Mouse (Mus musculus): ENCODE data around the gene Calr4. TPM values are rescaled to one million over a fixed set of nuclear protein-coding genes. Genes with fewer than 3 reads are reported as not detected.

Calr4 gene
- polyA plus RNA-seq, 1 experiment from 2014 or later, result 0.19 TPM

- H3K27me3 ChIP-seq (replicated peaks; ENCODE audit: low read depth, poor library complexity, severe bottlenecking), result no peaks in the 10 kb centered on the region
- H3K4me1 ChIP-seq, result 0 out of 2 replicates have a peak, but pooled peaks cover 2% of the 10 kb centered on the region
- no peaks in the 10 kb centered on the region for H3K36me3 ChIP-seq (replicated peaks)
- DNase-seq (ENCODE audit: low spot score), result no peak
- H3K4me3 ChIP-seq, result no peak overlapping the region
- 69% methylated on average over 3 of the region's 3 CpGs for WGBS
- H3K9me3 ChIP-seq, result no peaks in the 10 kb centered on the region
- H3K27ac ChIP-seq (replicated peaks), result no peak overlapping the region
These were observed 20.3 kb upstream of the Calr4 start for GRCm38 (mm10) chr4:109213986-109214385.

GRCm38 (mm10) chr4:109218008-109218407 is 16.3 kb upstream of the Calr4 start:
- Histone ChIP-seq H3K4me1 (no peaks in the 10 kb centered on the region), H3K27me3 (replicated peaks; ENCODE audit: low read depth, poor library complexity, severe bottlenecking) (no peaks in the 10 kb centered on the region), H3K27ac (replicated peaks) (no peak overlapping the region), H3K36me3 (replicated peaks) (no peaks in the 10 kb centered on the region), H3K9me3 (no peaks in the 10 kb centered on the region), H3K4me3 (no peak overlapping the region)
- no peak for DNase-seq (ENCODE audit: low spot score)
- 73% methylated on average over 7 of the region's 7 CpGs for WGBS

DNA sequence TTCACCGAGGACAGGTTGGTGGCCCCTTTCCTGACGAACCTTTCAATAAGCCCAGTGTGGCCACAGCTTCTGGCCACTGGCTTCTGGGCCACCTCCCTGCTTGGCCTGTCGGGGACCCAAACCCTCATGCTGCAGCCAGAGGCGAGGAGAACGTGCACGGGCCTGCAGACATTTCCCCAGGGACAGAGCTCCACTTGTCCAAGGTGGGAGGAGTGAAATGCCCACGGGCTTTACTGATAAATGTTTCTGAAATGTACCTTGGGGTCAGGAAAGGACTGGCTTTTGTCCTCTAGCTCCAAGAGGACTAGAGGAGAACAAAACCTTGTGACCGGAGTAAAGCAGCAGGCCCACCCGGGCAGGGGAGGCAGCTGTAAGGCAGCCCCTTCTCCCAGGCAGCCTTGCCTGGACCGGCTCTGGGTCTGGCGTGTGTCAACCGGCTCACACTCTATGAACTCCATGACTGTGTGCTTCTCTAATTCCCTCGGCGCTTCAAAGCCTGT is 13.8 kb upstream of the Calr4 start:
- 71% methylated on average over 14 of the region's 14 CpGs for WGBS

GRCm38 (mm10) chr4:109222001-109222400 is 12.3 kb upstream of the Calr4 start:
- peaks cover 14% of the 10 kb centered on the region for H3K4me1 ChIP-seq
- WGBS, result 82% methylated on average over 3 of the region's 3 CpGs
- no peaks in the 10 kb centered on the region for H3K27me3 ChIP-seq (replicated peaks; ENCODE audit: low read depth, poor library complexity, severe bottlenecking)
- no peak overlapping the region for H3K4me3 ChIP-seq
- no peak overlapping the region for H3K27ac ChIP-seq (replicated peaks)
- DNase-seq (ENCODE audit: low spot score), result no peak
- no peaks in the 10 kb centered on the region for H3K9me3 ChIP-seq
- no peaks in the 10 kb centered on the region for H3K36me3 ChIP-seq (replicated peaks)

More for the DNA sequence above, 13.8 kb upstream of the Calr4 start:
- no peaks in the 10 kb centered on the region for H3K9me3 ChIP-seq
- no peaks in the 10 kb centered on the region for H3K36me3 ChIP-seq (replicated peaks)
- peak overlapping the region; percentile 54 for H3K27ac ChIP-seq (replicated peaks)
- H3K4me3 ChIP-seq, result no peak overlapping the region
- H3K27me3 ChIP-seq (replicated peaks; ENCODE audit: low read depth, poor library complexity, severe bottlenecking), result no peaks in the 10 kb centered on the region
- DNase-seq (ENCODE audit: low spot score), result no peak
- peaks cover 9% of the 10 kb centered on the region for H3K4me1 ChIP-seq

GRCm38 (mm10) chr4:109224762-109225552 is 9.3 kb upstream of the Calr4 start:
- Histone ChIP-seq H3K27me3 (replicated peaks; ENCODE audit: low read depth, poor library complexity, severe bottlenecking) (no peaks in the 10 kb centered on the region), H3K4me1 (peaks cover 17% of the 10 kb centered on the region), H3K27ac (replicated peaks) (peak overlapping the region; percentile 52), H3K36me3 (replicated peaks) (no peaks in the 10 kb centered on the region), H3K4me3 (no peak overlapping the region), H3K9me3 (no peaks in the 10 kb centered on the region)
- DNase-seq (ENCODE audit: low spot score), result peak; percentile 29
- 57% methylated on average over 13 of the region's 13 CpGs for WGBS

GRCm38 (mm10) chr4:109225606-109226005 is 8.7 kb upstream of the Calr4 start:
- no peak for DNase-seq (ENCODE audit: low spot score)
- Histone ChIP-seq H3K4me3 (no peak overlapping the region), H3K36me3 (replicated peaks) (no peaks in the 10 kb centered on the region), H3K4me1 (peaks cover 18% of the 10 kb centered on the region), H3K9me3 (no peaks in the 10 kb centered on the region), H3K27me3 (replicated peaks; ENCODE audit: low read depth, poor library complexity, severe bottlenecking) (no peaks in the 10 kb centered on the region), H3K27ac (replicated peaks) (peak overlapping the region; percentile 52; the same call in 1 of the 2 replicates)
- 67% methylated on average over 6 of the region's 6 CpGs for WGBS

DNA sequence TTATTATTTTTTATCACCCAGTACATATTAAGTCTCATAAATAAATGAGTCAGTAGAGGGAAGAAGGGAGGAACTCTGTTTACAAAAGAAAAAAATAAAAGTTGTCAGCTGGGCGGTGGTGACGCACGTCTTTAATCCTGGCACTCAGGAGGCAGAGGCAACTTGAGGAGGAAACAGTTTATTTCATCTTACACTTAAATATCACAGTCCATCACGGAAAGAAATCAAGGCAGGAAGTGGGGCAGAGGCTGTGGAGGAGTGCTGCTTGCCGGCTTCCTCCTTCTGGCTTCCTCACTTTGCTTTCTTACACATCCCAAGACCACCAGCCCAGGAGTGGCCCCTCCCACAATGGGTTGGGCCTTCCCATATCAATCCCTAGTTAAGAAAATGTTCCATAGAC is 8.2 kb upstream of the Calr4 start:
- Histone ChIP-seq H3K9me3 (no peaks in the 10 kb centered on the region), H3K27ac (replicated peaks) (no peak overlapping the region), H3K4me3 (no peak overlapping the region), H3K4me1 (peaks cover 18% of the 10 kb centered on the region), H3K27me3 (replicated peaks; ENCODE audit: low read depth, poor library complexity, severe bottlenecking) (no peaks in the 10 kb centered on the region), H3K36me3 (replicated peaks) (no peaks in the 10 kb centered on the region)
- 66% methylated on average over 5 of the region's 5 CpGs for WGBS
- DNase-seq (ENCODE audit: low spot score), result no peak

- H3K4me1 ChIP-seq, result peaks cover 16% of the 10 kb centered on the region
- H3K27me3 ChIP-seq (replicated peaks; ENCODE audit: low read depth, poor library complexity, severe bottlenecking), result no peaks in the 10 kb centered on the region
- H3K36me3 ChIP-seq (replicated peaks), result no peaks in the 10 kb centered on the region
- H3K27ac ChIP-seq (replicated peaks), result no peak overlapping the region
- H3K4me3 ChIP-seq, result no peak overlapping the region
- WGBS, result 66% methylated on average over 7 of the region's 7 CpGs
- H3K9me3 ChIP-seq, result no peaks in the 10 kb centered on the region
- DNase-seq (ENCODE audit: low spot score), result no peak
These were observed 4.5 kb upstream of the Calr4 start for GRCm38 (mm10) chr4:109229766-109230279.

DNA sequence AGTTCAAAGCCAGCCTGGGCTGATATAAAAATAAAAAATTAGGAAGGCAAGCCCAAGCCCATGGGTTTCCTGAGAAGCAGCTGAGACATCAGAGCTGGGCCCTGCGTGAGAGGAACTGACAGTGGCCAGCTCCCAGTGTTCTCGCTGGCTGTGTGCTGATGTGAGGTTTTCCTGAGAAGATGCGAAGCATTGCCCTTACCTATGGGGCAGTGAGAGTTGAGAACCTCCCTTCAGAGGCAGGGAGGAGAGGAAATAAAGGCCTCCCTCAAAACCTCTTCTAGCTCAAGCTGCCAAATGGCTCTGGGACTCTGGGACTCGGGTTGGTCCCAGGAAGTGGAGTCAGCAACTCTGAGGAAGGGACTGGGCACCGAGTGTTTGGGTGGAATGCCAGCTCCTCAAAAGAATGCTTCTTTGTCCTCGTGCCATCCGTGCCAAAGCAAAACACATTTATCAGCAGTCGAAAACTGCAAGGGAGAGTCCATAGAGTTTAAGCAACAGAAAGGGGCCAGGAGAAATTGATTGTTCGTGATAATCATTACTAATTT is 593 bp downstream of the Calr4 start:
- 76% methylated on average over 9 of the region's 9 CpGs for WGBS

DNA sequence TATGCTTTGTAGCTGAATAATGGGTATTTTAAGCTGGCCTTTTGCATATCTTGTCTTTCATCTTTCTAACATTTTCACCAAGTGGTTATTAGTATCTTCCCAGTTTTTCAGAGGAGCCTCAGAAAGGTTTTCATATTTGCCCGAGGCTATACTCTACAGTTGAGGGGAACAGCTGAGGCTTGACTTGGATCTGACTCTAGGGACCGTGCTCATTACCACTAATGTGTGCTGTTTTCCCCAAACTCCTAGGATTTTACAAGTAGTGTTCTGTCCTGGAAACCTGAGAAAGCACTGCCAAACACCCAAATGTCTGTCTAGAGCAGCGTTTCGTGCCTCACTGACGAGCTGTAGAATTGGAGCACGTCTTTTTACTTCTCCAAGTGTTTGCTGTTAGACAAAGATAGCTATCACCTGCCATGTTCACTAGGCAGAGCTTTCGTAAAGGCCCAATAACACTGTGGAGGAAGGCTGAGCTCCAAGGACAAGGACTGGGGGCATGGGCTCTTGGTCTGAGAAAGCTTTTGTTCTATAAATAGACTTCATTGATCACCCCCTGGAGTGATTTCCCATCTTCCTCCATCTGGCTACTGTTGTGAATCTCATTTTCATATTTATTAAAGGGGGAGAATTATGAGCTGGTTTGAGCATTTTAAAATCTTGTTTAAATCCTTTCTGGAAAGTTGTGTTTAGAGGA is 2.0 kb downstream of the Calr4 start:
- 66% methylated on average over 7 of the region's 7 CpGs for WGBS
- Histone ChIP-seq H3K4me3 (no peak overlapping the region), H3K9me3 (no peaks in the 10 kb centered on the region), H3K27me3 (replicated peaks; ENCODE audit: low read depth, poor library complexity, severe bottlenecking) (no peaks in the 10 kb centered on the region), H3K27ac (replicated peaks) (no peak overlapping the region), H3K4me1 (peaks cover 17% of the 10 kb centered on the region), H3K36me3 (replicated peaks) (no peaks in the 10 kb centered on the region)
- no peak for DNase-seq (ENCODE audit: low spot score)

More for the DNA sequence above, 593 bp downstream of the Calr4 start:
- Histone ChIP-seq H3K36me3 (replicated peaks) (no peaks in the 10 kb centered on the region), H3K27ac (replicated peaks) (no peak overlapping the region), H3K4me1 (peaks cover 12% of the 10 kb centered on the region; the same call in 1 of the 2 replicates), H3K9me3 (no peaks in the 10 kb centered on the region), H3K4me3 (no peak overlapping the region), H3K27me3 (replicated peaks; ENCODE audit: low read depth, poor library complexity, severe bottlenecking) (no peaks in the 10 kb centered on the region)
- DNase-seq (ENCODE audit: low spot score), result no peak

DNA sequence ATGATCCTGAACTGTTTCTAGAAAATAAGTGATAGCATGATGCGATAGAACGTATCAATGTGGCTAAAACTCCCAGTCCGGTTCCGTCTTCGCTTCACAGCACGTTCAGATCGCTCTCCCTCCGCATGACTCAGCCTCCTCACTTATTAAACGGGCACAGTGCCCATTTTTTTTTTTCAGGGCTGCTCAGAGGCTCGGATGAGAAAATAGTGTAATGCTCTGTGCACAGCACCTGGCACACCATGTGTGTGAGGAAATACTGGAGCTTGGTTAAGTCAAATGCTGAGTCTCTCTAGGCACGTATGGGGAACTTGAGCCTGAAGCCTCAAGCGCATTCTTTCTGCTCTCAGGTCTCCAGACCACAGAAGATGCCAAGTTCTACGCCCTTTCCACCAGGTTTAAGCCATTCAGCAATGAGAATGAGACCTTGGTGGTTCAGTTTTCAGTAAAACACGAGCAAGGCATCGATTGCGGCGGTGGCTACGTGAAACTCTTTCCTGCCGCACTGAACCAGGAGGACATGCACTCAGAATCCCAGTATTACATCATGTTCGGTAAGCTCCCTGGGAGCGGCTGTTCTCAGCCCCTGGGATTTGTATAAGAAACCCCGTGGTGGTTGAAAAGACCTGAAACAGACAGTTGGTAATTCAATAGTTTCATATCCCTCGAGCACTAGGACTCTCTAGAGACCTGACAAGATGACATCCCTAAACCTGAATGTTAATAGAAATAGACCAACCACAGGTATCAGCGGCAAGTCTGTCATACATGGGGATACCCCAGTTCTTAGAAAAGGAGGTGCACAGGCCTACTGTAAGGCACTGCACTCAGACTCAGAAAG is 4.4 kb downstream of the Calr4 start:
- no peak overlapping the region for H3K4me3 ChIP-seq
- H3K4me1 ChIP-seq, result peaks cover 25% of the 10 kb centered on the region
- DNase-seq (ENCODE audit: low spot score), result no peak
- no peaks in the 10 kb centered on the region for H3K27me3 ChIP-seq (replicated peaks; ENCODE audit: low read depth, poor library complexity, severe bottlenecking)
- 87% methylated on average over 24 of the region's 24 CpGs for WGBS
- no peaks in the 10 kb centered on the region for H3K36me3 ChIP-seq (replicated peaks)
- H3K9me3 ChIP-seq, result no peaks in the 10 kb centered on the region
- no peak overlapping the region for H3K27ac ChIP-seq (replicated peaks)

DNA sequence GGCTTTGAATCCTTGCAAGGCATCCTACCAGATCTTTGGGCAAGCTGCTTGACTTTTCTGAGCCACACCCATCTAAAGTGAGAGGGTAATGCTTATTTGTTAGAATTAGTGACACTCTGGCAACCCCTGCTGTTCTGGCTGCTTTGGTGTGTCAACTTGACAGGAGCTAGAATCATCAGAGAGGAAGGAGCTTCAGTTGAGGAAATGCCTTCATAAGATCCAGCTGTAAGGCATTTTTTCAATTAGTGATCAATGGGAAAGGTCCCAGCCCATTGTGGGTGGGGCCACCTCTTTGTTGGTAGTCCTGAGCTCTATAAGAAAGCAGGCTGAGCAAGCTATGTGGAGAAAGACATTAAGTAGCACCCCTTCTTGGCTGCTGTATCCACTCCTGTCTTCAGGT is 6.9 kb downstream of the Calr4 start:
- Histone ChIP-seq H3K27ac (replicated peaks) (peak overlapping the region; percentile 52; the same call in 1 of the 2 replicates), H3K4me1 (peaks cover 23% of the 10 kb centered on the region), H3K4me3 (no peak overlapping the region), H3K27me3 (replicated peaks; ENCODE audit: low read depth, poor library complexity, severe bottlenecking) (no peaks in the 10 kb centered on the region), H3K36me3 (replicated peaks) (no peaks in the 10 kb centered on the region), H3K9me3 (no peaks in the 10 kb centered on the region)
- DNase-seq (ENCODE audit: low spot score), result peak; percentile 58

Data from embryonic facial prominence, embryonic 10.5 days (tissue).